Mouse (Mus musculus): ENCODE measurements at regions not wholly inside any gene's neighbourhood (a gene's known extent, or its start where the extent isn't known, plus 50 kb on each side); places are given as distances from the start of the nearest gene placed in this dataset.

GRCm38 (mm10) chr11:92743191-92743590 lies 354.6 kb upstream of the Car10 start:
- DNase-seq (ENCODE audit: low spot score in 2 of 2) = no peak

- DNase-seq (ENCODE audit: low spot score in 2 of 2) = no peak
Measured at GRCm38 (mm10) chr11:92758383-92758964, 339.4 kb upstream of the Car10 start.

- DNase-seq (ENCODE audit: low spot score in 2 of 2) = no peak
Measured at GRCm38 (mm10) chr11:92769936-92770335, 327.9 kb upstream of the Car10 start.

DNA sequence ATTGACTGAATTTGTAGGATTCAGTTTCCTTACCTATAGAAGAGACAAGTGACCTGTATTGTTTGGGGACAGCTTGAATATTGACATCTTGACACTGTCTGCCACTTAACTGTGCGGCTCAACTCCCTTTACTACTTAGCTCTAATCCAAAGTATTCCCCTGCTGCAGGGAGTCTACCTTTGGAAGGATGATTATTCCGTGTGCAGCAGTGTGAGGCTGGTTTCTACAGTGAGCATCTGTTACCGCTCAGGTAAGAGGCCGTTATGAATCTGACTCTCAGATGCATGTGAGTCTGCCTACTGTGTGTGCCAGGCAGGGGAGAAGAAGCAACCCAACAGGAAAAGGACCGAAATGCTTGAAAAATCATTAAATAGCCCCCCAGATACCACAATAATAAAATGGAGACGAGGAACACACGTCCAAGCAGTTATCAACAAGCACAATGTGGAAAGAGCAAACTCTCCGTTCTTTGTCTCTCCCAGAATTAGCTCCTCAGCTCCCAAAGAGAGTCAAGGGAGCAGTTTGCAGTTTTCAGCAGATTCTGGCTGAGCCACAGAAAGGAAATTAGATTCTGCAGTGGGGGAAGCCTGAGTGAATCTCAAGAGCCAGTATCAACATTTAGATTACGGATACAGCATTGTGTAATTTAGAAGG lies 324.8 kb upstream of the Car10 start:
- DNase-seq (ENCODE audit: low spot score in 2 of 2) = no peak

DNA sequence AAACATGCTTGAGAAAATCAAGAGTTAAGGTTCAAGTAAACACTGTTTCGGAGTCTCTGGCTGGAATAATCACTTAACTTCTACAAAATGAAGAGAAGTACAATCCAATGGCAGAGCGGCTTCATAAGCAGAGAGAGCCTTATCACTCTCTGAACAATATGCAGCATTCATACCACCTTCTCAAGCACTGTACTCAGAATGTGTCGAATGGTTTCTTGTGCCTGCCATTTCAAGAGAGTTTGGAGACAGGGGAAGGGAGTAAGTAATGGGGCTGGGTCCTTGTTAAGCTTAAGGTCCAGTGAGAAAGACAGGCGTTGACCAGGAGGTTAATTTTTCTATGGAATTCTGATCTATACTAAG lies 324.3 kb upstream of the Car10 start:
- no peak for DNase-seq (ENCODE audit: low spot score in 2 of 2)

GRCm38 (mm10) chr11:92774780-92775179 lies 323.0 kb upstream of the Car10 start:
- DNase-seq (ENCODE audit: low spot score in 2 of 2) = peak in 1 of 2 experiments; percentile 4

DNA sequence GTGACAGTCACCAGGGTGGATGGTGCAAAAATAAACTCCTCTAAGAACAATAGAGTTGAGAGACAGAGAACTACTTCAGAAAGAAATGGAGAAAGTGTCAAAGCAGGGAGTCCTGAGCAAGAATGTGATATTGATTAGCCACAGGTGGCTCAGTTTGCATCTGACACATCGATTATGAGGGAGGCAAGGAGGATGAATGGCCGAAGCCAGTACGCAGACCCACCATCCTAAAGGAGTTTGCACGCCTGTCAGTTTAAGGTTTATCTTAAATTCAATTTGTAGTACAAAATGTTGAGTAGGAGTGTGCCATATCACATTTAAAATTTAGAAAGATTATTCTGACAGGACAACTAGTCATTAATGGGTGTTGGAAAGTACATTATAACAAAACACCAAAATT lies 298.6 kb upstream of the Car10 start:
- no peak for DNase-seq (ENCODE audit: low spot score in 2 of 2)

All from adrenal gland, postnatal 4 days (tissue).